Mouse (Mus musculus) MEL (cell line): ENCODE measurements at regions not wholly inside any gene's neighbourhood (a gene's known extent, or its start where the extent isn't known, plus 50 kb on each side); places are given as distances from the start of the nearest gene placed in this dataset.

ENCODE experiments used
- DNase-seq: peaks from one replicate; pipeline ENCODE4 v3.0.0; 2011; ENCODE audit warnings: low read depth, low spot score
- H3K27ac ChIP-seq: 2 replicates; pipeline ENCODE4 v1.5.1; 2012; ENCODE audit warnings: low read depth, mild to moderate bottlenecking, control low read depth, low read length, moderate library complexity; ENCODE audit not compliant: control insufficient read depth
- H3K27me3 ChIP-seq, 2 experiments: fragments of 150-350 bp in 1 of 2; sonication (generic) in 1 of 2; 2 replicates each; pipeline ENCODE4 v1.6.1; 2012; ENCODE audit warnings: low read length in 2 of 2, mild to moderate bottlenecking in 2 of 2, improper control_type of control experiment in 1 of 2, moderate library complexity in 1 of 2; ENCODE audit not compliant: insufficient read depth in 2 of 2, control insufficient read depth in 1 of 2
- H3K36me3 ChIP-seq, 2 experiments: 2 replicates each; pipeline ENCODE4 v1.6.1; 2012 to 2014; ENCODE audit warnings: low read length in 2 of 2, improper control_type of control experiment in 1 of 2, inconsistent platforms in 1 of 2, mild to moderate bottlenecking in 1 of 2; ENCODE audit not compliant: insufficient read depth in 2 of 2, control insufficient read depth in 1 of 2
- H3K4me1 ChIP-seq, 2 experiments: fragments of 150-350 bp in 1 of 2; sonication (generic) in 1 of 2; 2 replicates each; pipeline ENCODE4 v1.6.1; 2012; ENCODE audit warnings: low read length in 2 of 2, improper control_type of control experiment in 1 of 2, mild to moderate bottlenecking in 1 of 2; ENCODE audit not compliant: insufficient read depth in 2 of 2, control insufficient read depth in 1 of 2
- H3K4me3 ChIP-seq, 2 experiments: fragments of 150-350 bp in 1 of 2; sonication (generic) in 1 of 2; 2 replicates each; pipeline ENCODE4 v1.5.1; 2012; ENCODE audit warnings: low read depth in 2 of 2, low read length in 2 of 2, mild to moderate bottlenecking in 2 of 2, moderate library complexity in 2 of 2, control low read depth in 1 of 2, improper control_type of control experiment in 1 of 2; ENCODE audit not compliant: control insufficient read depth in 1 of 2, insufficient read depth in 1 of 2
- H3K79me2 ChIP-seq: 2 replicates; pipeline ENCODE4 v1.6.1; 2012; ENCODE audit warnings: mild to moderate bottlenecking, low read length, moderate library complexity; ENCODE audit not compliant: control insufficient read depth, poor library complexity, insufficient read depth
- H3K9ac ChIP-seq: 2 replicates; pipeline ENCODE4 v1.6.1; 2012; ENCODE audit warnings: low read depth, mild to moderate bottlenecking, control low read depth, low read length, moderate library complexity; ENCODE audit not compliant: control insufficient read depth, poor library complexity, severe bottlenecking
- H3K9me3 ChIP-seq: fragments of 150-350 bp; sonication (generic); replicated peaks from 2 replicates; pipeline ENCODE4 v1.6.1; 2012; ENCODE audit warnings: mild to moderate bottlenecking, low read length, improper control_type of control experiment, moderate library complexity; ENCODE audit not compliant: insufficient read depth
- BHLHE40 ChIP-seq: IDR thresholded peaks from 2 replicates; pipeline ENCODE4 v1.6.1; 2012; ENCODE audit warnings: low read depth, mild to moderate bottlenecking, inconsistent platforms, low read length, improper control_type of control experiment, borderline replicate concordance
- CTCF ChIP-seq, 3 experiments: IDR thresholded peaks in 2 of 3; conservative IDR thresholded peaks in 1 of 3; 2 replicates each; pipeline ENCODE4 v1.5.1; 2011 to 2012; ENCODE audit warnings: low read length in 3 of 3, low read depth in 2 of 3, mild to moderate bottlenecking in 2 of 3, improper control_type of control experiment in 1 of 3, inconsistent platforms in 1 of 3, mixed read lengths in 1 of 3, moderate library complexity in 1 of 3; ENCODE audit not compliant: control insufficient read depth in 1 of 3, insufficient read depth in 1 of 3, poor library complexity in 1 of 3, severe bottlenecking in 1 of 3
- E2F4 ChIP-seq: IDR thresholded peaks from 2 replicates; pipeline ENCODE4 v1.6.1; 2011; ENCODE audit warnings: low read depth, low read length, improper control_type of control experiment, borderline replicate concordance
- EP300 ChIP-seq, 2 experiments: IDR thresholded peaks; 2 replicates each; pipeline ENCODE4 v1.6.1; 2011; ENCODE audit warnings: improper control_type of control experiment in 2 of 2, low read length in 2 of 2, low read depth in 1 of 2, mild to moderate bottlenecking in 1 of 2
- GABPA ChIP-seq: IDR thresholded peaks from 2 replicates; pipeline ENCODE4 v1.6.1; 2012; ENCODE audit warnings: low read depth, mild to moderate bottlenecking, inconsistent platforms, low read length, improper control_type of control experiment, moderate library complexity
- GATA1 ChIP-seq: IDR thresholded peaks from 2 replicates; pipeline ENCODE4 v1.6.1; 2011; ENCODE audit warnings: low read depth, low read length, improper control_type of control experiment
- HCFC1 ChIP-seq: IDR thresholded peaks from 2 replicates; pipeline ENCODE4 v1.6.1; 2012; ENCODE audit warnings: low read depth, mild to moderate bottlenecking, inconsistent platforms, low read length, improper control_type of control experiment, moderate library complexity
- JUND ChIP-seq: IDR thresholded peaks from 2 replicates; pipeline ENCODE4 v1.6.1; 2011; ENCODE audit warnings: low read depth, mild to moderate bottlenecking, improper control_type of control experiment, low read length
- KAT2A ChIP-seq: conservative IDR thresholded peaks from 2 replicates; pipeline ENCODE4 v1.6.1; 2012; ENCODE audit warnings: low read depth, low read length, improper control_type of control experiment, inconsistent platforms
- MAFK ChIP-seq: IDR thresholded peaks from 2 replicates; pipeline ENCODE4 v1.6.1; 2011; ENCODE audit warnings: low read depth, mild to moderate bottlenecking, low read length, improper control_type of control experiment, borderline replicate concordance
- MAZ ChIP-seq: IDR thresholded peaks from 2 replicates; pipeline ENCODE4 v1.6.1; 2012; ENCODE audit warnings: low read depth, mild to moderate bottlenecking, inconsistent platforms, low read length, improper control_type of control experiment
- MEF2A ChIP-seq: IDR thresholded peaks from 2 replicates; pipeline ENCODE4 v1.6.1; 2014; ENCODE audit warnings: low read depth, mild to moderate bottlenecking, inconsistent platforms, low read length, improper control_type of control experiment; ENCODE audit not compliant: poor library complexity, insufficient replicate concordance, severe bottlenecking; ENCODE audit errors: extremely low read depth
- NRF1 ChIP-seq: IDR thresholded peaks from 2 replicates; pipeline ENCODE4 v1.6.1; 2014; ENCODE audit warnings: low read depth, mild to moderate bottlenecking, inconsistent platforms, low read length, improper control_type of control experiment, moderate library complexity; ENCODE audit not compliant: poor library complexity, insufficient read depth, severe bottlenecking
- POLR2AphosphoS2 ChIP-seq: IDR thresholded peaks from 2 replicates; pipeline ENCODE4 v1.6.1; 2011; ENCODE audit warnings: low read length, improper control_type of control experiment
- RAD21 ChIP-seq: IDR thresholded peaks from 2 replicates; pipeline ENCODE4 v1.6.1; 2011; ENCODE audit warnings: mild to moderate bottlenecking, low read depth, low read length, improper control_type of control experiment
- TAL1 ChIP-seq: IDR thresholded peaks from 2 replicates; pipeline ENCODE4 v1.6.1; 2012; ENCODE audit warnings: mild to moderate bottlenecking, inconsistent platforms, low read length, moderate library complexity, mixed read lengths
- TCF12 ChIP-seq: IDR thresholded peaks from 2 replicates; pipeline ENCODE4 v1.6.1; 2014; ENCODE audit warnings: low read depth, mild to moderate bottlenecking, inconsistent platforms, low read length, improper control_type of control experiment, moderate library complexity
- USF1 ChIP-seq: IDR thresholded peaks from 2 replicates; pipeline ENCODE4 v1.6.1; 2014; ENCODE audit warnings: low read depth, mild to moderate bottlenecking, inconsistent platforms, low read length, improper control_type of control experiment, moderate library complexity
- ZC3H11A ChIP-seq: IDR thresholded peaks from 2 replicates; pipeline ENCODE4 v1.6.1; 2012; ENCODE audit warnings: low read depth, mild to moderate bottlenecking, inconsistent platforms, low read length, improper control_type of control experiment
- ZKSCAN1 ChIP-seq: IDR thresholded peaks from 2 replicates; pipeline ENCODE4 v1.6.1; 2012; ENCODE audit warnings: low read depth, mild to moderate bottlenecking, inconsistent platforms, low read length, improper control_type of control experiment, moderate library complexity
- ZNF384 ChIP-seq: IDR thresholded peaks from 2 replicates; pipeline ENCODE4 v1.6.1; 2012; ENCODE audit warnings: low read depth, mild to moderate bottlenecking, inconsistent platforms, low read length, improper control_type of control experiment

- no peaks in the 10 kb centered on the region for H3K79me2 ChIP-seq
- no peak overlapping the region for H3K4me3 ChIP-seq
- no peaks in the 10 kb centered on the region for H3K4me1 ChIP-seq
- H3K27ac ChIP-seq = no peak overlapping the region
- no peaks in the 10 kb centered on the region for H3K27me3 ChIP-seq
- no peak for DNase-seq
- no peaks in the 10 kb centered on the region for H3K36me3 ChIP-seq
- no peak for TF ChIP-seq BHLHE40
- no peak for TF ChIP-seq MEF2A
- TF ChIP-seq USF1 = no peak
- TF ChIP-seq JUND = no peak
- TF ChIP-seq TCF12 = no peak
- no peak for TF ChIP-seq RAD21
- no peak for TF ChIP-seq ZNF384
- TF ChIP-seq CTCF (IDR thresholded peaks at IDR 0.05 in 2 of 3, conservative IDR thresholded peaks at IDR 0.05 in 1 of 3; ENCODE audit: control insufficient read depth in 1 of 3, insufficient read depth in 1 of 3, low read depth in 2 of 3, low read length in 3 of 3, poor library complexity in 1 of 3, severe bottlenecking in 1 of 3) = no peak
- no peak for TF ChIP-seq E2F4
- TF ChIP-seq GABPA = no peak
- no peak for TF ChIP-seq KAT2A
- H3K9me3 ChIP-seq = no peaks in the 10 kb centered on the region
- H3K9ac ChIP-seq = no peak overlapping the region
These were observed 111.2 kb upstream of the Auts2 start for GRCm38 (mm10) chr5:132654382-132654781.

GRCm38 (mm10) chr5:132653694-132654300, 110.7 kb upstream of the Auts2 start:
- Histone ChIP-seq H3K9me3 (no peaks in the 10 kb centered on the region), H3K4me3 (no peak overlapping the region), H3K9ac (no peak overlapping the region), H3K4me1 (no peaks in the 10 kb centered on the region), H3K27me3 (no peaks in the 10 kb centered on the region), H3K36me3 (no peaks in the 10 kb centered on the region), H3K27ac (no peak overlapping the region), H3K79me2 (no peaks in the 10 kb centered on the region)
- TF ChIP-seq POLR2AphosphoS2 (no peak), NRF1 (no peak), E2F4 (no peak), GATA1 (no peak), HCFC1 (no peak), GABPA (no peak), EP300 (IDR thresholded peaks at IDR 0.05; ENCODE audit: low read depth in 1 of 2, low read length in 2 of 2) (no peak), MAZ (no peak), ZC3H11A (no peak), TAL1 (no peak), USF1 (no peak), ZKSCAN1 (no peak), CTCF (IDR thresholded peaks at IDR 0.05 in 2 of 3, conservative IDR thresholded peaks at IDR 0.05 in 1 of 3; ENCODE audit: control insufficient read depth in 1 of 3, insufficient read depth in 1 of 3, low read depth in 2 of 3, low read length in 3 of 3, poor library complexity in 1 of 3, severe bottlenecking in 1 of 3) (no peak), MAFK (no peak), MEF2A (no peak)
- DNase-seq = no peak
